Mouse (Mus musculus): ENCODE data around the gene Zfp84.

GRCm38 (mm10) chr7:29742258-29742657 lies 26.1 kb upstream of the Zfp84 start:
- TF ChIP-seq CTCF (IDR thresholded peaks at IDR 0.05; ENCODE audit: insufficient read depth, low read length): no peak
- TF ChIP-seq POLR2A (IDR thresholded peaks at IDR 0.05; ENCODE audit: borderline replicate concordance, extremely low read depth, low read depth, low read length): no peak

Data from lung, adult 2 months (tissue).